Comparison of ENCODE assay signal across 9 mouse cellular contexts in the genomic region with DNA sequence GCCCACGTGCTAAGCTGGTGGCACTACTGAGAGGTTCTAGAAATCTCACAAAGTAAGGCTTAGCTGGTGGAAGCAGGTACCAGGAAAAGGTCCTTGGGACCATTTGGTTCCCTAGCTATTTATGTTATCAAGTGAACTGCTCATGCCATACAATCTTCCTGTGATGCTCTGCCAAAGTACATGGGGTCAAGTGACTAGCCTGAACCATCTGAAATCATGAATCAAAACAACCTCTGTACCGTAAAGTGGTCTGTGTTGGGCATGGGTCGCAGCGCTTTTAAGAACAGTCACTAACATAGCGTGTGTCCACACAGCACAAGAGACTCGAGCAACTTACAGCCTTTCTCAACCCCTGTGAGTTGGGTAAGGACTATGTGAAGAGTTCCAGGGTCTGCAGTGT.
"Had no signal": no experiment of that assay in that cellular context is flagged by ENCODE, and none has a peak within 500 bp of the region (broad histone marks: within the 10 kb centered on the region; RNA-seq: fewer than 3 reads in every experiment).

No protein-coding gene starts in this region.

- DNase-seq: kidney, adult 2 months; kidney, postnatal 25 days; layer of hippocampus, adult 9-11 months; lung, adult 18-20 months; thymus, postnatal 4 days had no signal

- ATAC-seq: intestine, embryonic 16.5 days had no signal

- H3K27me3 ChIP-seq: limb, embryonic 15.5 days had no signal

- H3K4me2 ChIP-seq: limb, embryonic 15.5 days had no signal

- H3K9me3 ChIP-seq: limb, embryonic 15.5 days had no signal

- H3K27ac ChIP-seq: limb, embryonic 15.5 days; liver, embryonic 14.5 days; stomach, postnatal 0 days had no signal

- H3K4me3 ChIP-seq: limb, embryonic 15.5 days had no signal

- H3K9ac ChIP-seq: limb, embryonic 15.5 days; liver, embryonic 14.5 days had no signal
